Mouse (Mus musculus): Measurements from ENCODE around the gene 4931400O07Rik. TPM values are rescaled to one million over a fixed set of nuclear protein-coding genes. Genes with fewer than 3 reads are reported as not detected.

The 4931400O07Rik gene
- polyA plus RNA-seq (2012; rRNA removed): not detected in 2 replicates

- Histone ChIP-seq H3K27me3 (ENCODE audit: control insufficient read depth, insufficient read depth, low read length) (no peaks in the 10 kb centered on the region), H3K4me1 (replicated peaks; ENCODE audit: control insufficient read depth, insufficient read depth, low read length) (no peaks in the 10 kb centered on the region), H3K36me3 (ENCODE audit: control insufficient read depth, insufficient read depth, low read length) (no peaks in the 10 kb centered on the region), H3K4me3 (ENCODE audit: control insufficient read depth, insufficient read depth, low read length) (no peak within 1 kb of the TSS), H3K27ac (ENCODE audit: control insufficient read depth, insufficient read depth, low read length) (no peak within 1 kb of the TSS)
- TF ChIP-seq CTCF (IDR thresholded peaks at IDR 0.05; ENCODE audit: borderline replicate concordance, control insufficient read depth, extremely low read depth, insufficient read depth, low read length, poor library complexity): no peak
- WGBS: 89% methylated on average over 2 of the region's 2 CpGs
- no peak for DNase-seq
Observed at GRCm38 (mm10) chrX:62467691-62468090, at the start of gene 4931400O07Rik. 4931400O07Rik (plus strand) TSS chrX:62467991.

Other genes with a start within 250 kb of the 4931400O07Rik start
- not detected in 2 replicates for gene 4933402E13Rik, start 184.5 kb upstream of the 4931400O07Rik start, polyA plus RNA-seq (2012; rRNA removed)